Mouse (Mus musculus): ENCODE results near the gene Pla2g1b. TPM values are rescaled to one million over a fixed set of nuclear protein-coding genes. Genes with fewer than 3 reads are reported as not detected.
"Not testable (repeated sequence)": the region's sequence is repeated elsewhere in the genome, so short reads cannot be mapped to it uniquely, and the experiment has no call there.

Gene Pla2g1b
- polyA plus RNA-seq, 1 experiment from 2014 or later, result 0.89 TPM

- Histone ChIP-seq H3K9ac (ENCODE audit: low read depth, low read length) (no peak overlapping the region), H3K27me3 (replicated peaks; ENCODE audit: control insufficient read depth, insufficient read depth, low read length) (no peaks in the 10 kb centered on the region), H3K27ac (ENCODE audit: low read depth, low read length) (no peak overlapping the region), H3K4me3 (ENCODE audit: low read depth, low read length) (no peak overlapping the region), H3K4me2 (no peak overlapping the region), H3K4me1 (replicated peaks; ENCODE audit: control insufficient read depth, insufficient read depth, low read length) (peaks cover 9% of the 10 kb centered on the region), H3K9me3 (ENCODE audit: control insufficient read depth, low read length) (no peaks in the 10 kb centered on the region), H3K36me3 (ENCODE audit: control insufficient read depth, insufficient read depth, low read length) (no peaks in the 10 kb centered on the region)
- DNase-seq (ENCODE audit: low spot score) (no peak), ATAC-seq (replicated peaks; ENCODE audit: low FRiP score) (no peak)
- WGBS, result 57% methylated on average over 12 of the region's 12 CpGs
These were observed 37.0 kb downstream of the Pla2g1b start for GRCm38 (mm10) chr5:115503035-115503434.

- H3K27ac ChIP-seq (ENCODE audit: low read depth, low read length); H3K4me3 ChIP-seq (ENCODE audit: low read depth, low read length); H3K9ac ChIP-seq (ENCODE audit: low read depth, low read length); ATAC-seq (replicated peaks; ENCODE audit: low FRiP score); H3K27me3 ChIP-seq (replicated peaks; ENCODE audit: control insufficient read depth, insufficient read depth, low read length); H3K4me2 ChIP-seq; DNase-seq (ENCODE audit: low spot score); H3K9me3 ChIP-seq (ENCODE audit: control insufficient read depth, low read length); H3K36me3 ChIP-seq (ENCODE audit: control insufficient read depth, insufficient read depth, low read length): not testable (repeated sequence)
- H3K4me1 ChIP-seq (replicated peaks; ENCODE audit: control insufficient read depth, insufficient read depth, low read length), result peaks cover 33% of the 10 kb centered on the region
- 75% methylated on average over 4 of the region's 4 CpGs for WGBS
These were observed 39.6 kb downstream of the Pla2g1b start for GRCm38 (mm10) chr5:115505617-115506016.

GRCm38 (mm10) chr5:115506454-115507201 is 40.6 kb downstream of the Pla2g1b start, which contains the start of gene Pxn:
TSS of gene Pxn (plus strand) at chr5:115506676.
- Histone ChIP-seq H3K9me3 (ENCODE audit: control insufficient read depth, low read length) (no peaks in the 10 kb centered on the region), H3K36me3 (ENCODE audit: control insufficient read depth, insufficient read depth, low read length) (no peaks in the 10 kb centered on the region), H3K27me3 (replicated peaks; ENCODE audit: control insufficient read depth, insufficient read depth, low read length) (no peaks in the 10 kb centered on the region), H3K9ac (ENCODE audit: low read depth, low read length) (peak within 1 kb of the TSS; percentile 87), H3K4me3 (ENCODE audit: low read depth, low read length) (peak within 1 kb of the TSS; percentile 91), H3K27ac (ENCODE audit: low read depth, low read length) (peak within 1 kb of the TSS; percentile 59), H3K4me1 (replicated peaks; ENCODE audit: control insufficient read depth, insufficient read depth, low read length) (peaks cover 33% of the 10 kb centered on the region), H3K4me2 (peak within 1 kb of the TSS; percentile 94)
- ATAC-seq (replicated peaks; ENCODE audit: low FRiP score) (peak; percentile 88), DNase-seq (ENCODE audit: low spot score) (peak; percentile 96)
- under 1% methylated on average over 72 of the region's 74 CpGs for WGBS

- peak overlapping the region; percentile 91 for H3K4me3 ChIP-seq (ENCODE audit: low read depth, low read length)
- WGBS, result 19% methylated on average over 12 of the region's 12 CpGs
- no peaks in the 10 kb centered on the region for H3K36me3 ChIP-seq (ENCODE audit: control insufficient read depth, insufficient read depth, low read length)
- no peaks in the 10 kb centered on the region for H3K27me3 ChIP-seq (replicated peaks; ENCODE audit: control insufficient read depth, insufficient read depth, low read length)
- H3K4me1 ChIP-seq (replicated peaks; ENCODE audit: control insufficient read depth, insufficient read depth, low read length), result peaks cover 33% of the 10 kb centered on the region
- no peak for ATAC-seq (replicated peaks; ENCODE audit: low FRiP score)
- H3K27ac ChIP-seq (ENCODE audit: low read depth, low read length), result no peak overlapping the region
- no peaks in the 10 kb centered on the region for H3K9me3 ChIP-seq (ENCODE audit: control insufficient read depth, low read length)
- H3K9ac ChIP-seq (ENCODE audit: low read depth, low read length), result peak overlapping the region; percentile 87
- H3K4me2 ChIP-seq, result peak overlapping the region; percentile 94
- no peak for DNase-seq (ENCODE audit: low spot score)
These were observed 41.4 kb downstream of the Pla2g1b start for GRCm38 (mm10) chr5:115507267-115507980.

GRCm38 (mm10) chr5:115507981-115508858 is 42.2 kb downstream of the Pla2g1b start:
- Histone ChIP-seq H3K27ac (ENCODE audit: low read depth, low read length) (no peak overlapping the region), H3K36me3 (ENCODE audit: control insufficient read depth, insufficient read depth, low read length) (no peaks in the 10 kb centered on the region), H3K9me3 (ENCODE audit: control insufficient read depth, low read length) (no peaks in the 10 kb centered on the region), H3K9ac (ENCODE audit: low read depth, low read length) (peak overlapping the region; percentile 87), H3K27me3 (replicated peaks; ENCODE audit: control insufficient read depth, insufficient read depth, low read length) (no peaks in the 10 kb centered on the region), H3K4me2 (peak overlapping the region; percentile 94), H3K4me3 (ENCODE audit: low read depth, low read length) (peak overlapping the region; percentile 91), H3K4me1 (replicated peaks; ENCODE audit: control insufficient read depth, insufficient read depth, low read length) (peaks cover 33% of the 10 kb centered on the region)
- WGBS, result 56% methylated on average over 18 of the region's 18 CpGs
- DNase-seq (ENCODE audit: low spot score) (no peak), ATAC-seq (replicated peaks; ENCODE audit: low FRiP score) (no peak)

- WGBS, result 45% methylated on average over 10 of the region's 10 CpGs
These were observed 42.7 kb downstream of the Pla2g1b start for GRCm38 (mm10) chr5:115508859-115509147.

GRCm38 (mm10) chr5:115509321-115509761 is 43.3 kb downstream of the Pla2g1b start:
- Histone ChIP-seq H3K9me3 (ENCODE audit: control insufficient read depth, low read length) (no peaks in the 10 kb centered on the region), H3K4me3 (ENCODE audit: low read depth, low read length) (peak overlapping the region; percentile 91; the same call in 1 of the 2 replicates), H3K36me3 (ENCODE audit: control insufficient read depth, insufficient read depth, low read length) (no peaks in the 10 kb centered on the region), H3K4me2 (peak overlapping the region; percentile 94), H3K27me3 (replicated peaks; ENCODE audit: control insufficient read depth, insufficient read depth, low read length) (no peaks in the 10 kb centered on the region), H3K9ac (ENCODE audit: low read depth, low read length) (peak overlapping the region; percentile 25), H3K27ac (ENCODE audit: low read depth, low read length) (peak overlapping the region; percentile 13; the same call in 1 of the 2 replicates), H3K4me1 (replicated peaks; ENCODE audit: control insufficient read depth, insufficient read depth, low read length) (peaks cover 37% of the 10 kb centered on the region)
- DNase-seq (ENCODE audit: low spot score), result no peak
- no peak for ATAC-seq (replicated peaks; ENCODE audit: low FRiP score)
- 40% methylated on average over 15 of the region's 15 CpGs for WGBS

More at GRCm38 (mm10) chr5:115508859-115509147, 42.7 kb downstream of the Pla2g1b start:
- Histone ChIP-seq H3K27ac (ENCODE audit: low read depth, low read length) (no peak overlapping the region), H3K4me1 (replicated peaks; ENCODE audit: control insufficient read depth, insufficient read depth, low read length) (peaks cover 34% of the 10 kb centered on the region), H3K9ac (ENCODE audit: low read depth, low read length) (peak overlapping the region; percentile 87; the same call in 1 of the 2 replicates), H3K9me3 (ENCODE audit: control insufficient read depth, low read length) (no peaks in the 10 kb centered on the region), H3K4me2 (peak overlapping the region; percentile 94), H3K27me3 (replicated peaks; ENCODE audit: control insufficient read depth, insufficient read depth, low read length) (no peaks in the 10 kb centered on the region), H3K36me3 (ENCODE audit: control insufficient read depth, insufficient read depth, low read length) (no peaks in the 10 kb centered on the region), H3K4me3 (ENCODE audit: low read depth, low read length) (peak overlapping the region; percentile 91)
- no peak for ATAC-seq (replicated peaks; ENCODE audit: low FRiP score)
- no peak for DNase-seq (ENCODE audit: low spot score)

Measured in liver, embryonic 11.5 days (tissue).